8 mouse cellular contexts compared by ENCODE assay signal in the genomic region with DNA sequence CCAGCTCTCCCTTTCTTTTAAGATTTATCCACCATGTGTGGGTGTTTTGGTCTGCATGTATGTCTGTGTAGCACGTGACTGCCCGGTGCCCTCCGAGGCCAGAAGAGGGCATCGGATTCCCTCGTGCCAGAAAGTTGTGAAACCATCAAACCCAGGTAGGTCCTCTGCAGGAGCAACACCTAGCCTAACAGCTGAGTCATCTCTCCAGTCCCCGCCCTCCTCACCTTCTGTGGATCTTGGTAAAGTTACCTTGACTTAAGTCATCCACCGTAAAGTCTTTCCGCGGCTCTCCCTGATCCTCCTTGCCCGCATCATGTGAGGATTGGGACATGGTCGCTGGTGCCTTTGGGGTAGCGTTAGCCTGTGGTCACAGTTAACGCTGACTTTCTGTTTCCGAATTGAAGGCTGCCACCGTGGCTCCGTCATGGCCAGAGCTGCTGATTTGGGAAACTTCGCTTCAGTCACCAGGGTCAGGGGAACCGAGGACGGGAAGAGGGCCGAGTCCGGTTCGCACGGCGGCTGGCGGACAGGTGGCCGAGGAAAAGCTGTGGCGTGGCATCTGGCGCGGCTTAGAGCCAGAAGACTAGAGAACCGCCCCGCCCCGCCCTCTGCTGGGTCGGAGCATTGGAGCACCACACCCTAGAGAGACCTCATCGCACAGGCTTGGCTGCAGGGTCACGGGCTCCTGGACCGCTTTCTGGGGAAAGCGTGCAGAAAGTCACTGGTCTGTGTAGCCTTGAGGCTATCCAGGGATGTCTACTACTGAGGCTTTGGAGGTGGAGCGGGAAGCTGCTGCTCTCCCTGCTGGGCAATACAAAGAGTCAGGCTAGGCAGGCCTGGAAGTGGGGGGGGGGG. TPM values are rescaled to one million over a fixed set of nuclear protein-coding genes. Genes with fewer than 3 reads are reported as not detected.
A peak's percentile ranks its signal among the peaks of the same experiment; 100 is the strongest.
DNase-seq lines count a peak whose midpoint lies in the region; ATAC-seq lines count a peak whose summit lies in the region.

No protein-coding gene starts in this region.

- no peaks in the 10 kb centered on the region; the same call in 1 of the 2 replicates for H3K9me3 ChIP-seq in neural tube, embryonic 11.5 days (ENCODE audit: control insufficient read depth, low read length)
- peaks cover 8% of the 10 kb centered on the region; the same call in 1 of the 2 replicates for H3K9me3 ChIP-seq in embryonic facial prominence, embryonic 14.5 days (ENCODE audit: control insufficient read depth, low read length)
- peaks cover 4% of the 10 kb centered on the region; the same call in 1 of the 2 replicates for H3K9me3 ChIP-seq in liver, embryonic 13.5 days (replicated peaks)

- intact Hi-C loops in heart, postnatal 36 days (cut with DNase I), result no loop called here

- H3K9ac ChIP-seq in neural tube, embryonic 11.5 days (ENCODE audit: low read length), result peak overlapping the region; percentile 32; the same call in 1 of the 2 replicates
- peak overlapping the region; percentile 42; the same call in 1 of the 2 replicates for H3K9ac ChIP-seq in embryonic facial prominence, embryonic 14.5 days (ENCODE audit: low read depth, low read length)
- H3K9ac ChIP-seq in liver, embryonic 13.5 days, result no peak overlapping the region

- H3K36me3 ChIP-seq in neural tube, embryonic 11.5 days (ENCODE audit: control insufficient read depth, insufficient read depth, low read length), result no peaks in the 10 kb centered on the region
- no peaks in the 10 kb centered on the region for H3K36me3 ChIP-seq in embryonic facial prominence, embryonic 14.5 days (ENCODE audit: control insufficient read depth, insufficient read depth, low read length)
- H3K36me3 ChIP-seq in liver, embryonic 13.5 days, result no peaks in the 10 kb centered on the region

- no peak for ATAC-seq in neural tube, embryonic 11.5 days (ENCODE audit: insufficient read depth, low FRiP score, low TSS enrichment)
- ATAC-seq in embryonic facial prominence, embryonic 14.5 days (ENCODE audit: low read depth), result peak; percentile 53; the same call in 1 of the 2 replicates
- no peak for ATAC-seq in liver, embryonic 13.5 days (ENCODE audit: low read depth)
- ATAC-seq in CD4-positive, CD25-positive, alpha-beta regulatory T cell, adult 4 months, result no peak
- no peak for ATAC-seq in monocyte, adult 5-6 weeks (replicated peaks; ENCODE audit: insufficient number of reproducible peaks, low FRiP score, low TSS enrichment, poor library complexity, severe bottlenecking)

- peak overlapping the region; percentile 23 for H3K4me3 ChIP-seq in neural tube, embryonic 11.5 days (ENCODE audit: low read depth, low read length)
- H3K4me3 ChIP-seq in embryonic facial prominence, embryonic 14.5 days (ENCODE audit: low read depth, low read length), result peak overlapping the region; percentile 33
- no peak overlapping the region for H3K4me3 ChIP-seq in liver, embryonic 13.5 days (replicated peaks)

- H3K4me2 ChIP-seq in neural tube, embryonic 11.5 days (ENCODE audit: low read depth), result peak overlapping the region; percentile 65
- H3K4me2 ChIP-seq in embryonic facial prominence, embryonic 14.5 days (ENCODE audit: low read depth, low read length), result peak overlapping the region; percentile 56
- peak overlapping the region; percentile 32 for H3K4me2 ChIP-seq in liver, embryonic 13.5 days

- DNase-seq in neural tube, embryonic 11.5 days (ENCODE audit: low spot score), result peak; percentile 48
- no peak for DNase-seq in neural tube, embryonic 10.5 days (ENCODE audit: extremely low spot score, low spot score)
- DNase-seq in embryonic facial prominence, embryonic 14.5 days (ENCODE audit: low spot score), result peak; percentile 41
- DNase-seq in heart, postnatal 36 days, result peak; percentile 9 to 35
- DNase-seq in liver, embryonic 13.5 days, result no peak
- peak; percentile 78 for DNase-seq in retina, embryonic 14.5 days (ENCODE audit: low spot score)

- peaks cover 6% of the 10 kb centered on the region for H3K4me1 ChIP-seq in neural tube, embryonic 11.5 days (ENCODE audit: control insufficient read depth, insufficient read depth, low read length)
- no peaks in the 10 kb centered on the region; the same call in 1 of the 2 replicates for H3K4me1 ChIP-seq in embryonic facial prominence, embryonic 14.5 days (ENCODE audit: control insufficient read depth, insufficient read depth, low read length)
- H3K4me1 ChIP-seq in liver, embryonic 13.5 days (replicated peaks), result no peaks in the 10 kb centered on the region

- no peak overlapping the region for H3K27ac ChIP-seq in neural tube, embryonic 11.5 days (ENCODE audit: low read depth, low read length)
- H3K27ac ChIP-seq in embryonic facial prominence, embryonic 14.5 days (replicated peaks; ENCODE audit: low read depth, low read length), result no peak overlapping the region
- no peak overlapping the region for H3K27ac ChIP-seq in liver, embryonic 13.5 days

- 0 out of 2 replicates have a peak, but pooled peaks cover 5% of the 10 kb centered on the region for H3K27me3 ChIP-seq in neural tube, embryonic 11.5 days (ENCODE audit: control insufficient read depth, insufficient read depth, low read length)
- peaks cover 31% of the 10 kb centered on the region for H3K27me3 ChIP-seq in embryonic facial prominence, embryonic 14.5 days (replicated peaks; ENCODE audit: control insufficient read depth, insufficient read depth, low read length)
- H3K27me3 ChIP-seq in liver, embryonic 13.5 days, result peaks cover 28% of the 10 kb centered on the region

- WGBS in neural tube, embryonic 11.5 days, result 3% methylated on average over 38 of the region's 38 CpGs
- 6% methylated on average over 38 of the region's 38 CpGs for WGBS in embryonic facial prominence, embryonic 14.5 days
- WGBS in liver, embryonic 13.5 days (ENCODE audit: insufficient replicate concordance), result 6% methylated on average over 38 of the region's 38 CpGs

RNA-seq across cellular contexts. Expression of gene Sgsm1, which starts 13.4 kb away (rescaled TPM):
- polyA plus RNA-seq in neural tube, embryonic 11.5 days (2014; fragmentation: Nextera tagmentation; extraction: Ambion mirVana), result 8.5 and 10.7 TPM in 2 replicates
- 2.0 and 3.5 TPM in 2 replicates for polyA plus RNA-seq in embryonic facial prominence, embryonic 14.5 days (2014; fragmentation: Nextera tagmentation; extraction: Ambion mirVana)
- under 1 TPM; 0.44 to 0.60 TPM for total RNA-seq in heart, postnatal 36 days (2021)
- 1.4 and 2.0 TPM in 2 replicates for polyA plus RNA-seq in liver, embryonic 13.5 days (2015; fragmentation: Nextera tagmentation; extraction: Ambion mirVana)
- not detected for polyA plus RNA-seq in CD4-positive, CD25-positive, alpha-beta regulatory T cell, adult 4 months (2017; shearing (Covaris generic))
- total RNA-seq in monocyte, adult 5-6 weeks (2017), result 0.43 TPM in 1 of 3 replicates, not detected in the others

RNA-seq across cellular contexts. Expression of gene Aym1, which starts 33.1 kb away (rescaled TPM):
- not detected in 2 replicates for polyA plus RNA-seq in neural tube, embryonic 11.5 days (2014; fragmentation: Nextera tagmentation; extraction: Ambion mirVana)
- polyA plus RNA-seq in embryonic facial prominence, embryonic 14.5 days (2014; fragmentation: Nextera tagmentation; extraction: Ambion mirVana), result not detected in 2 replicates
- total RNA-seq in heart, postnatal 36 days (2021), result not detected
- polyA plus RNA-seq in liver, embryonic 13.5 days (2015; fragmentation: Nextera tagmentation; extraction: Ambion mirVana), result not detected in 2 replicates
- not detected for polyA plus RNA-seq in CD4-positive, CD25-positive, alpha-beta regulatory T cell, adult 4 months (2017; shearing (Covaris generic))
- not detected in 3 replicates for total RNA-seq in monocyte, adult 5-6 weeks (2017)

Comparison
In these comparisons a context has a peak if more than half of its experiments do, and no peak if none do; other contexts are left out.
1. DNase-seq: peak in neural tube, embryonic 11.5 days (single experiment), embryonic facial prominence, embryonic 14.5 days (single experiment), heart, postnatal 36 days (2 of 2) and retina, embryonic 14.5 days (single experiment); none in neural tube, embryonic 10.5 days (single experiment) and liver, embryonic 13.5 days (single experiment).
2. Peak in every context shown above with its lines, with median percentiles within 50 percentile points of each other: H3K4me2 ChIP-seq.